Mouse (Mus musculus): ENCODE results near the gene Zdhhc19.
"Not testable (repeated sequence)": the region's sequence is repeated elsewhere in the genome, so short reads cannot be mapped to it uniquely, and the experiment has no call there.

GRCm38 (mm10) chr16:32494371-32494770, 1.7 kb upstream of the Zdhhc19 start:
- TF ChIP-seq CTCF (IDR thresholded peaks at IDR 0.05); EP300 (IDR thresholded peaks at IDR 0.05; ENCODE audit: insufficient read depth, low read depth, low read length): not testable (repeated sequence)
